Mouse (Mus musculus) ES-E14 (cell line): Measurements from ENCODE around the gene Ffar1.

ENCODE experiments used
- CHD2 ChIP-seq: IDR thresholded peaks from 2 replicates; pipeline ENCODE4 v1.6.1; 2014; ENCODE audit warnings: mild to moderate bottlenecking, low read depth, low read length, inconsistent platforms
- HCFC1 ChIP-seq: IDR thresholded peaks from 2 replicates; pipeline ENCODE4 v1.6.1; 2012; ENCODE audit warnings: low read length, inconsistent platforms, borderline replicate concordance; ENCODE audit not compliant: insufficient read depth
- ZC3H11A ChIP-seq: IDR thresholded peaks from 2 replicates; pipeline ENCODE4 v1.6.1; 2012; ENCODE audit warnings: low read depth, mild to moderate bottlenecking, inconsistent platforms, low read length, borderline replicate concordance
- ZNF384 ChIP-seq: IDR thresholded peaks from 2 replicates; pipeline ENCODE4 v1.6.1; 2012; ENCODE audit warnings: low read depth, low read length, inconsistent platforms

- TF ChIP-seq CHD2 (no peak), ZC3H11A (no peak), ZNF384 (no peak), HCFC1 (no peak)
These were observed 48.4 kb upstream of the Ffar1 start for GRCm38 (mm10) chr7:30909773-30910172.
